Mouse (Mus musculus) ovary, adult 2 months (tissue): ENCODE data around the gene Lonrf2. TPM values are rescaled to one million over a fixed set of nuclear protein-coding genes. Genes with fewer than 3 reads are reported as not detected.

Source experiments
- polyA plus RNA-seq: library from polyadenylated mRNA; depleted of rRNA; stranded (reverse); fragments of >200 nt; gene quantifications from 2 replicates; pipeline ENCODE4 v1.2.3, GENCODE M21; 2012; rRNA removed

The Lonrf2 gene
- polyA plus RNA-seq: 2.3 and 3.3 TPM in 2 replicates

GRCm38 (mm10) chr1:38836477-38836872, at the start of gene Lonrf2:
TSS of gene Lonrf2 (minus strand) at chr1:38836711.

Other genes starting within 250 kb of the Lonrf2 start
- 21.6 and 24.2 TPM in 2 replicates for gene Aff3, start 171.8 kb downstream of the Lonrf2 start, polyA plus RNA-seq
- 5.2 and 8.1 TPM in 2 replicates for gene Chst10, start 61.5 kb upstream of the Lonrf2 start, polyA plus RNA-seq
- gene Nms, start 102.4 kb upstream of the Lonrf2 start, polyA plus RNA-seq: not detected in 2 replicates
- gene Pdcl3, start 148.9 kb upstream of the Lonrf2 start, polyA plus RNA-seq: 18.1 and 24.4 TPM in 2 replicates